Mouse (Mus musculus): Measurements from ENCODE around the gene Elf2.
"Not testable (repeated sequence)": the region's sequence is repeated elsewhere in the genome, so short reads cannot be mapped to it uniquely, and the experiment has no call there.

Elf2 gene

DNA sequence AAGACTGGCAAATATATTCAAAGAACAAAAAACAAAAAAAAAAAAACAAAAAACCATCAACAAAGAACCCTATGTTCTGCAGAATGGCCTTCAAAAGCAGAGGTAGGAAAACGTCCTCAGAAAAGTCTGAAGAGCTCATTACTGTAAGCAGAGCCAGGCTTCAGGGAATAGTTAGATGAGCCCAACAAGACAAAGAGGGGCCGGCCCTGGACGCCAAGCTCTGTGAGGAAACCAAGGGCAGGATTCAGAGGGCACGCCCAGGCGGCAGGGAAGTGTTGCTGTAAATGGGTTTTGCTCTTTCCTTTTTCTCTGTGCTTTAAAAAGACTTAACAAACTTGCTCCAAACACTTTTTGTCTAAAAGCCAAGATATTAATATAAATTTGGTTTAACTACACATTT is 12.6 kb downstream of the Elf2 start:
- DNase-seq (ENCODE audit: low read depth): no peak

DNA sequence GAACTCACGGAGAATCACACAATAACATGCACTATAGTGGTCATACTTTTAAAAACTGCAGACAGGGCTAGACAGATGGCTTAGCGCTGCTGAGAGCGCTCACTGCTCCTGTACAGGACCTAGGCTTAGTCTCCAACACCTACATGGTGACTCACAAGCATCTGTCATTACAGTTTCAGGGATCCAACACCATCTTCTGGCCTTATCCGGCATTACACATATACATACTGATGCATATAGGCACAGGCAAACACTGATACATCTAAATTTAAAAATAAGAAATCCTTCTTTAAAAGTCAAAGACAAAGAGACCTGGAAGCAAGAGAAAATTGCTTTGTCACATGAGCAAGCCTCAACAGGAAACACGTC is 13.1 kb downstream of the Elf2 start:
- DNase-seq (ENCODE audit: low read depth): no peak

DNA sequence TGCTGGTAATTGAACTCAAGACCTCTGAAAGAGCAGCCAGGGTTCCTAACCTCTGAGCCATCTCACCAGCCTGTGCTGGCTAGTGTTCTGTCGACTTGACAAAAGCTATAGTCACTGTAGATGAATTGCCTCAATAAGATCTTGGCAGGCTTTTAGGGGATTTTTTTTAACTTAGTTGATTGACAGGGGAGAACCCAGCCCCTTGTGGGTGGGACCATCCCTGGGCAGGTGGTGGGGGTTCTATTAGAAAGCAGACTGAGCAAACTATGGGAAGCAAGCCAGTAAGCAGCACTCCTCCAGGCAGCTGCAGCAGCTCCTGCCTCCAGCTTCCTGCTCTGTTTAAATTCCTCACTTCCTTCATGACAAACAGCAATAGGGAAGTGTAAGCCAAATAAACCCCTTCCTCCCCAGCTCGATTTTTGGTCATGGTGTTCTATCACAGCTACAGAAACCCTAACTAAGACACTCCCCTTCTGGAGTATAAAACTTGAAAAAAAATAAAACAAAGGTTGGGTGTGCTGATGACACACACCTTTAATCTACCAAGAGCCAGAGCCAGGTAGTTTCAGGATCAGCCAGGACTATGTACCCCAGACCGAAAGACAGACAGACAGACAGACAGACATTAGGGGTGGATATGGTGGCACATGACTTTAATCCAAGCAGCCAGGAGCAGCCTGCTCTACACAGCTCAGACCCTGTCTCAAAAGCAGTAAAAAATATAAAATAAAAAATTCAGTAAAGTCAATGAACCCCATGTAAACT is 13.6 kb downstream of the Elf2 start:
- no peak for DNase-seq (ENCODE audit: low read depth)

DNA sequence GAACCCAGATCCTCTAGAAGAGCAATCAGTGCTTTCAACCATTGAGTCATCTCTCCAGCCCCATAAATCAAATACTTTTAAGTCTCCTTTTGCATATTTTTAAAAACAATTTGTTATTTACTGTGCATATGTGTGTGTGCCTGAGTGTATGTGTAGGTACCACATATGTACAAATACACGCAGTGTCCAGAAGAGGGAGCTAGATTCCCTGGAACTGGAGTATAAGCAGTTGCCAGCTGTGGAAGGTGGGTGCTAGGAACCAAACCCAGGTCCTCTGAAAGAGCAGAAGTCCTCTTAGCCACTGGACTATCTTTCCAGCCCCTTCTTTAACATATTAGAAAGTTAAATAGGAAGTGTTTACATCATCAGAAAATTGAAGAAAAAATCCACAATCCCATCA is 15.0 kb downstream of the Elf2 start:
- DNase-seq (ENCODE audit: low read depth): no peak

DNA sequence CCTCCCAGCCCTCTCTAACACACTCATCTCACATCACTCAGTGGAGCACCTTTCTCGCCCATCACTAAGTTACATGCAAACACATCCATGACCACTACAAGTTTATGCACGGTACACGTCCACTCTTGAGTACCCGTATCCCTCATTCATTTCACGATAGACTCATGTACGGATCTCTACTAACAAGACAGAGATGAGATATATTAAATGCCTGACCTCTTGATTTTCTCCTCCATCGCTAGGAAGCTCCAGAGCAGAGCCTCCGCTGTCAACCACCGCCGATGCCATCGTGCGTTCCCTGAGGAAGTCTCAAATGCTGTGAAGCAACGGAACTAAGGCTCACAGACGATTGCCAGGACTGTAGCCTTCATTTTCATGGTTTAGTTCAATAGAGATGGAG is 17.5 kb downstream of the Elf2 start:
- no peak for DNase-seq (ENCODE audit: low read depth)

DNA sequence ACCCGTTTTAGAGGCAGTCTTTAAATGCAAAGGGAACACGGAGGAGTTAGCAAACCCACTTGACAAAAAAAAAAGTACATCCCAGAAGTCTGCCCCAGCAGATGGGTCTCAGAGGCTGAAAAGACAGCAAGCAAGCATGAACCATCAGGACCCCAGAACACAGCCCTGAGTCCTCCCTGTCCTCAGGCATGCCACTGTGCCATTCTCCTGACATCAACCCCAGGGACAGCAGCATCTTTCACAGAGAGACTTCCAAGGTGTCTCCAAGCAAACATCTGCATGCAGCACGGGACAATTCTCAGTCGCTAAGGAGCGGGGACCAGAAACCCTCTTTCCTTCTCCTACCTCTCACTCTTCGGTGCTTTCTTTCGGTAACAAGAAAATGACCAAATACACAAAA is 18.1 kb downstream of the Elf2 start:
- no peak for DNase-seq (ENCODE audit: low read depth)

DNA sequence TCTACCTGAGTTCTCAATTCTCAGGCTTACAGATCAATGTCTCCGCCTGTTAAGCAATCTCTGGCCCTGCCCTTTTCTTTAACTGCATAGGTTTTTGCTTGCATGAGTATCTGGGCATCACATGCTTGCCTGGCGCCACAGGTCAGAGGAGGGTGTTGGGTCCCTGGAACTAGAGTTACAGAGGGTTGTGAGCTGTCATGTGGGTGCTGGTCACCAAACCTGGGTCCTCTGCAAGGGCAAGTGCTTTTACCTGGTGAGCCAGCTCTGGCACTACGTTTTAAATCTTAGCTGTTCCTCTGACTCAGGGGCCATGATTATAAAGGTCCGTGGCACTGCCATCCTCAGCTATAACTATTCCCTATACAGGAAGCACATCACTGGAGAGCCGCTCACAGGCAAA is 19.3 kb downstream of the Elf2 start:
- no peak for DNase-seq (ENCODE audit: low read depth)

DNA sequence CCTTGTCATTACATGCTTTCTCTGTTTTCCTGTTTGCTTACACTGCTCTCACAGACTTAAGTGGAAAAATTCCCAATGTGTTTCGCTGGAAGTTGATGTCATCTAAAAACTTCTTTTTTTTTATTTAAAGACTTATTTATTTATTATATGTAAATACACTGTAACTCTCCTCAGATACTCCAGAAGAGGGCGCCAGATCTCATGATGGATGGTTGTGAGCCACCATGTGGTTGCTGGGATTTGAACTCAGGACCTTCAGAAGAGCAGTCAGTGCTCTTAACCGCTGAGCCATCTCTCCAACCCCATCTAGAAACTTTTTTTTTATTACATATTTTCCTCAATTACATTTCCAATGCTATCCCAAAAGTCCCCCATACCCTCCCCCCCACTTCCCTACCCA is 22.4 kb downstream of the Elf2 start:
- DNase-seq (ENCODE audit: low read depth): not testable (repeated sequence)

DNA sequence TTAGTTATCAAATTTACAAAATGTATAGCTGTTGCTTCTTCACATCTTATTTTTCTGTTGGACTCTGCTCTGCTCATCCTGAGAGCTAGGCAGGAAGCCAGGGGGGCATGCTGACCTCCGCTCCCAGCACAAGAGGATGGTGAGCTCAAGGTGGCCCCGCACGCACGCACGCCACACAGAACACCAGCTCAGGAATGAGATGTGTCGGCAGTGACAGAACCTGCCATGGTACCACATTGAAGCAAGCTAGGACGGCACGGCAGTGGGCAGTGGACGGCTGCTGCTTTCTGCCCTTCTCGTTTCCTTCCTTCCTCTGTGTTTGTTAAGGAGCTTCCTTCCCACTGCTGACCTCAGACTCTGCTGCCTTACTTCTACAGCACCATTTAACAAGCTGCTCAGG is 23.6 kb downstream of the Elf2 start:
- no peak for DNase-seq (ENCODE audit: low read depth)

DNA sequence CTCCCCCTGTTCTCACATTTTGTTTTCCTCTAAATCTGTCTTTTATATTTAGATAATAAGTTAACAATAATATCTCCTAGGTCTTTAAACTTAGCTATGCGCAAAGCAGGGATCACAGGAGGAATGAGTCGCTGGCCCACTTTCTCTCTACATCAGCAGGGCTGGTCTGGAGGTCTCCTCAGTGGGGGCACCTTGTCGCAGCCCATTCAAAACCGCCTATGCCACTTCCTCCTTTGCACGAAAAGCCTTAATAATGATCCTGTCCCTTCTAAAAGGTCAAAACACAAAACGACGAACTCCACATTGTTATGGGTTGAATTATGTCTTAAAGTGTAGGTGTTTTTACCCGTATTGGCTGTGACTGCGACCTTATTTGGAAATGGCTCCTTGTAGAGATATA is 28.8 kb downstream of the Elf2 start:
- no peak for DNase-seq (ENCODE audit: low read depth)

DNA sequence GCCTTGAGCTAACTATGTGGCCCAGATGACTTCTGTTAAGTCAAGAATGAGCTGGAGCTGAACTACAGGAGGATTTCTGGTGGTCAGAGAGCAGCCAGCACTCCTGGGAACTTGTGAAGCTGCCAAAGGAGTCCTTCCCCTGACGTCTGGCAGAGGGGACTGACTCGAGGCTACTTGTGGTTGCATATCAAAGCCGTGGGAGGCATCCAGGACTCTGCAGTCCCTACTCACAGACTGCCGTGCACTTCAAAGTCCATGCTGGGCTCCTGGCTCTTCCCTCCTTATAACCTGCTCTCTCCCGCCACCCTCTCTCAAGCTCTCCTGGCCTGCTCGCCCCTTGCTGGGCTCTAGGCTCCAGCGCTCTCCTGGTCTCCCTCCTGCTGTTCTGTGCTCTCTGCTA is 30.4 kb downstream of the Elf2 start:
- DNase-seq (ENCODE audit: low read depth): no peak

DNA sequence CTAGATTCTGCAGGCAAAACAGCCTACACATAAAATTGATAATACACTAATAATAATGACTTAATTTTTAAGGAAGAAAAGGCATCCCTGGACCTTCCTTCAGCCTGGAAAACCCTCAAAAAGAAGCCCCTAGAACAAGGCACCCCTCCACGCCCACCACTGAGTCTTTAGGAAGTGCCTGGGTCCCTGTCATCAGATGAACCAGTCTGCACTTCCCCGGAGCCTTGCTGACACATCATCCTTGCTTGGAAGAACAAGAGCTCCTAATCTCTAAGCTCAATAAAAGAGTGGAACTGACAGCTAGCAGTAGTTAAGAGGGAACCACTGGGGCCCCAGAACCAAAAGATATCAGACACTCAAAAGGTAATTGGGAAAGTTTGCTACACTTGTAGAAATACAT is 33.8 kb downstream of the Elf2 start:
- DNase-seq (ENCODE audit: low read depth): no peak

DNA sequence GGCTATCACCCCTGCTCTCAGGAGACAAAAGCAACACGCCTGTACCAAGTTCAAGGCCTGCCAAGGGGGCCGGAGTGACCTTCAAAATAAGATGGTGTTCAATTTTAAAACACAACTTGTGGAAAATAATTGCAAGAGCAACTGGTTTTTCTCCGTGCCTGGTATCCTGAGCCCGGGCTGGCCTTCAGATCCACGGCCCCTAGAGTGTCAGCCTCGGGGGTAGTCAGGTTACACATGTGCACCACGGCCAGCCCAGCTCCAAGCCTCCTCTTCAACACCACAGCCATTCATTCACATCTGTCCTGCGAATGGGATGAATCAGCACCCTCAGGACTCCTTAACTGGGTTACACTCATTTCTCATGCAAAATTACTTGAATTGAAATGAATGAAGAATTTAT is 34.5 kb downstream of the Elf2 start:
- DNase-seq (ENCODE audit: low read depth): no peak

DNA sequence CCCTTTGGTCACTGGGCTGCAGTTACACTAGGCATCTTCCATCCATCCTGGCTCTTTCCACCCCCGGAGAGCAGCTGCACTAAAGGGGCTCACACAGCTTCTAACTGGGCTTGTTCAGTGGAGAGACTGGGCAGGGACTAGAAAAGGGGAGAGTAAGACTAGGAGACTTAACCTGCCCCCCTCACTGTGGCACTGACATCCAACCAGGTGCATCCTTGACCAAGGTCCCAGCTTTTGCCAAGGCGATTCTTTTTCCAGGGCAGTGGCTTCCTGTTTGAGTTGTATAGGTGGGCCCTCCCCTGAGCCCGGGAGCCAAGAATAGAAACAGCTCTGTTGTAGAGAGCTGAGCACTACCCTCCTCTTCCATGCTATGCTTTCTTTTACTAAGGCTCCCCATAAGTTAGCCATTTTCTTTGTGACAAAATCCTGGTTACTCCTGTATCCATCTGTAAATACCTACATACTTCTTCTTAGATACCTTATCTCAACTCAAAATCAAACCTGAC is 37.4 kb downstream of the Elf2 start:
- DNase-seq (ENCODE audit: low read depth): no peak

DNA sequence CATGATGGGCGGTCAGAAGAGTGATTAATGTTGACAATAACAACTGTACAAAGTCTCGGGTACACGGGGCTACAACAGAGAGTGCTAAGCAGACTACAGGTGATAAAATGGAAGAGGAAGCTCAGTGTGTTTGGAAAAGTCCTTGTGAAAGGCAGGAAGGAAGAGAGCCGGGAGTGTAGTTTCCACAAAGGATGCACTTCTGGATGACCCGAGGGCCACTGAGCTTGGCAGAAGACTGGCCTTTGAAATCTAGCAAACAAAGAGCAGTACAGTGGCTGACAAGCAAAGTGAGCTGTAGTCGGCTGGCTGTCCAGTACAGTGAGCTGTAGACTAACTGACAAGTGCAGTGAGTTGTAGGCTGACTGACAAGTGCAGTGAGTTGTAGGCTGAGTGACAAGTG is 38.9 kb downstream of the Elf2 start:
- DNase-seq (ENCODE audit: low read depth): no peak

DNA sequence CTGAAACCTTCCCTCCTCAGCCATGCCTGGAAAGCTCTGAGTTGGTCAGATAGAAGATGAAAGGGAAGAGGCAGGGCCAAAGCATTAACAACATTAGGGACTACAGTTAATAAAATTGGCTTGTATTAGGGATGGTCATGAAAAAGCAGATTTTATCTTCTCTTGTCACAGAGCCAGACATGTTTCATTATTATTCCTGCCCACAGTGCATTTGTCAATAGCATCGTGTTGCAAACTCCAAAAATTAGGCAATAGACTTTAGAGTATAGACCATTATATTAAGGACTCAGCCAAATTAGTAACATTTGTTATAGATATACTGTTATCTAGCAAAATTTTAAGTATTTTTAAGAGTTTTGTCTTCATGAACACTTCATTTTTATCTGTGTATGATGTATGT is 43.7 kb downstream of the Elf2 start:
- DNase-seq (ENCODE audit: low read depth): no peak

DNA sequence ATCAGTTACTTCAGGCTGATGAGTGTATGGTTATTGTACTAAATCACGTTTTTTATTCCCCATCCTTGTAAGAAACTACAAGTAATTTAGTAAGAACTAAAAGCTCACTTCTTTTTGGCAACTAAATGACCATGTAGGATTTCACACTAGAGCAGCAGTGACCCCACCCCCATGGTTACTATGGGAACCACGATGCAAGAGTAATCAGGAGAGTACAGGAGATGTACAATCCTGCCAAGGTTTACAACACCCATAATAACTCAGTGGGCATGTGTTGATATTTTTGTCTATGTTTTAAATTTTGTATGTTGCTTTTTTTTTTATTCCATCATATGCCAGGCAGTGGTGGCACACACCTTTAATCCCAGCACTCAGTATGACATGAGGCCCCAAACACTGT is 45.2 kb downstream of the Elf2 start:
- DNase-seq (ENCODE audit: low read depth): no peak

DNA sequence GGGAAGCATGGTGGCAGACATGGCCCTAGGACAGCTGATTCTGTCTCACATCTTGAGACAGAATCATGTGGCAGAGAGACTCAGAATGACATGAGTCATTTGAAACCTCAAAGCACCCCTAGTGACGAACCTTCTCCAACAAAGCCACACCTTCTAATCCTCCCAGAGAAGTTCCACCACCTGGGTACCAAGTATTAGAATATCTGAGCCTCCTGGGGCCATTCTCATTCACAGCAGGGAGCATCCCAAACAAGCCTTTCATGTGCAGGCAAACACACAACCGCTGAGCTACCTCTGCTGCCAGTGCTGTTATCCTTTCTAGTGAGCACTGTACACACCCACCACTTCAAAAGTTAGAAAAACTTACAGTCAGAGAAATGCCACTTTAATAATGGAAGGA is 46.2 kb downstream of the Elf2 start:
- DNase-seq (ENCODE audit: low read depth): no peak

DNA sequence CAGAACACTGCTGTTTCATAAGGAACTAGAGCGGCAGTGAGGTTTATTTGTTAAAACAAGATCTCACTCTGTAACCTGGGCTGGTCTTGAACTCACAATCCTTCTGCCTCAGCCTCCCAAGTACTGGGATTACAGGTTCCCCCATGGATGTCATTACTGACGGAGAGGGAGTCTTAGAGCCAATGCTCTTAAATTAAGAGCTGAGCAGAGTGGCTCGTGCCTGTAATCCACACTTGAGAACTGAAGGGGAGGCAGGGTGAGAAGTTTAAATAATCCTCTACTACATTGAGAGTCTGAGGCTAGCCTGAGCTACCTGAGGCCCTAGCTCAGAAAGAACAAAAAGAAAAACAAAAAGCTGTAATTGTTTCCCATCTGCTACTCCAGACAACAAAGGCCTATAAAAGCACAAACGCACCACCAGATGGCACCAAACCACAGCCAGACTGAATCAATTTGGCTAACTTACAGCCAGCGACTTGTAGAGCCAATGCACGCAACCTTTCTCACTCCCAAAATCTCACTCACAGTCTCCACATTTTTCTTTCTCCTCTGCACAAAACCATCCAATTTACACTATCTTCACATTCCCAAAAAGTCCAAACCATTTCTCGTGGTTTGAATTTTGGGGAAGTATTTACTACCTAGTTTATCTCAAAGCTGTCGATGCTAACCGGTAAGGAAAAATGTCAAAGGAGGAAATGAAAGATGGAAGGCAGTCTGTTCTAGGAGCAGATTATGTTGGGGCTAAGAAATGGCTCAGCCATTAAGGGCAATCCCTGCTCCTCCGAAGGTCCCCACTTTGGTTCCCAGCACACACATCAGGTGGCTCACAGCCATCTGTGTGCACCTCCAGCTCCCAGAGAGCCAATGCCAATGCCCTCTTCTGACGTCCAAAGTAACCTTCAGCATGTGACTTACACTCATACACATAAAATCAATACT is 51.3 kb downstream of the Elf2 start:
- peak; percentile 76 for DNase-seq (ENCODE audit: low read depth)

DNA sequence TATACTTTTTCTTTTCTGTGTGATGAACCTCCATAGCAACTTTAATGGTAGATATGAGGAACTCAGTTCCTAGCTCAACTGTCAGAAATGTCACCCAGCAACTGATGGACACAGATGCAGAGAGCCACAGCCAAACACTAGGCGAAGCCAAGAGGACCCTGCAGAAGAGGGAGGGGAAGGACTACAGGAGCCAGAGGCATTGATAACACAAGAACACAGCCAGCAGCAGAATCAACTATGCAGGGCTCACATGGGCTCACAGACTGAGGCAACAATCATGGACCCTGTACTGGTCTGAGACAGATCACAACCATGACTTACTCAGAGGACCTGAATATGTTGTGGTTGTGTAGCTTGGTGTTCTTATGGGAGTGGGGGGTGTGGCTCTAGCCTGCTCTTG is 56.1 kb downstream of the Elf2 start:
- DNase-seq (ENCODE audit: low read depth): no peak

DNA sequence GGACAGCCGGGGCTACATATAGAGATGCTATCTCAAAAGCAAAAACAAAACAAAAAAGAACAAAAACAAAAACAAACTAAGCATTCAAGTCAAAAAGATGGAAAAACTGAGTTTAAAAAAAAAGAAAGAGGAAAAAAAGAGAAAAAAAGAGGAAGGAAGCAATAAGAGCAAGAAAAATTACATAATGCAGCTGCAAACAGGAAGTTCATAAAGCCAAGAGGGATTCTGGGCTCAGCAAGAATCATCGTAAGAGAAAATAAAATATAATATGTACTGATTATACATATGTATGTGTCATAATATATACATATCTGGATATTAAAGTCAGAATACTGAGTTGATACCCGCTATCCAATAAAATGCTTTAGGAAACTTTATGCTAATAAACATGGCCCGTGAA is 58.7 kb downstream of the Elf2 start:
- DNase-seq (ENCODE audit: low read depth): no peak

DNA sequence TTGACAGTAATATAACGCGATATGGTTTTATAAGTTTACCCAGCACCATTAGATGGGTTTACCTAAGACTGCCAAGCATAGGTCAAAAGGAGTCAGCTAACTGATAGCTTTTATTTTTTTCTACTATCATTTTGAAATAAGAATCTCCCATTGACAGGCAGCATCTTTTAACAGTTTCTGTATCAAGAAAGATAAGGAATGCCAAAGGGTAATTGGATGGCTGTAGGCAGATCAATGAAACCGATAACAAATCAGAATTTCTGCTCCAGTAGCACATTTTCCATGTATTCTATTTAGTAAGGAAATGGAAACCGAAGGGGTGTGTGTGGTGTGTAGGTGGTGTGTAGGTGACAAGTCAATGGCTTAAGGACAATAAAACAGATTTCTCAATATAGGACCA is 62.0 kb downstream of the Elf2 start:
- no peak for DNase-seq (ENCODE audit: low read depth)
